Mouse (Mus musculus): ENCODE measurements around the gene Gm156. TPM values are rescaled to one million over a fixed set of nuclear protein-coding genes. Genes with fewer than 3 reads are reported as not detected.
"Not testable (repeated sequence)": the region's sequence is repeated elsewhere in the genome, so short reads cannot be mapped to it uniquely, and the experiment has no call there.

Gm156 gene
- polyA plus RNA-seq (2012; rRNA removed) (not detected in 2 replicates), polyA plus RNA-seq (2014; fragmentation: Nextera tagmentation; extraction: Ambion mirVana) (not detected in 2 replicates)

- 82% methylated on average over 3 of the region's 3 CpGs for WGBS
- not testable (repeated sequence) for H3K27me3 ChIP-seq (ENCODE audit: control insufficient read depth, insufficient read depth, low read length); H3K4me1 ChIP-seq (ENCODE audit: control insufficient read depth, insufficient read depth, low read length); H3K4me3 ChIP-seq (replicated peaks; ENCODE audit: low read length); H3K9ac ChIP-seq (ENCODE audit: low read depth, low read length, severe bottlenecking); H3K9me3 ChIP-seq (ENCODE audit: control insufficient read depth, low read length); H3K36me3 ChIP-seq (ENCODE audit: control insufficient read depth, insufficient read depth, low read length); H3K27ac ChIP-seq (replicated peaks; ENCODE audit: low read depth, low read length); H3K4me2 ChIP-seq (replicated peaks; ENCODE audit: low read depth, low read length, severe bottlenecking); ATAC-seq (ENCODE audit: low FRiP score, low read depth); DNase-seq (ENCODE audit: low spot score)
Observed at GRCm38 (mm10) chr6:129784170-129784569, at the start of gene Gm156. Gene Gm156, minus strand, starts transcription at chr6:129784270.

- H3K4me1 ChIP-seq (ENCODE audit: control insufficient read depth, insufficient read depth, low read length) = no peaks in the 10 kb centered on the region
Observed at GRCm38 (mm10) chr6:129825559-129825958, 41.5 kb upstream of the Gm156 start.

GRCm38 (mm10) chr6:129824004-129824403 lies 39.9 kb upstream of the Gm156 start:
- H3K4me2 ChIP-seq (replicated peaks; ENCODE audit: low read depth, low read length, severe bottlenecking) = no peak overlapping the region
- no peaks in the 10 kb centered on the region for H3K36me3 ChIP-seq (ENCODE audit: control insufficient read depth, insufficient read depth, low read length)
- WGBS = 85% methylated on average over 1 of the region's 1 CpGs
- DNase-seq (ENCODE audit: low spot score) (no peak), ATAC-seq (ENCODE audit: low FRiP score, low read depth) (no peak)
- TF ChIP-seq POLR2A (IDR thresholded peaks at IDR 0.05; ENCODE audit: borderline replicate concordance, extremely low read depth, insufficient read depth, insufficient read length) = no peak
- no peaks in the 10 kb centered on the region for H3K9me3 ChIP-seq (ENCODE audit: control insufficient read depth, low read length)
- H3K4me1 ChIP-seq (ENCODE audit: control insufficient read depth, insufficient read depth, low read length) = no peaks in the 10 kb centered on the region
- no peak overlapping the region for H3K9ac ChIP-seq (ENCODE audit: low read depth, low read length, severe bottlenecking)
- no peaks in the 10 kb centered on the region for H3K27me3 ChIP-seq (ENCODE audit: control insufficient read depth, insufficient read depth, low read length)
- no peak overlapping the region for H3K27ac ChIP-seq (replicated peaks; ENCODE audit: low read depth, low read length)
- H3K4me3 ChIP-seq (replicated peaks; ENCODE audit: low read length) = no peak overlapping the region

More at GRCm38 (mm10) chr6:129825559-129825958, 41.5 kb upstream of the Gm156 start:
- ATAC-seq (ENCODE audit: low FRiP score, low read depth) (no peak), DNase-seq (ENCODE audit: low spot score) (no peak)
- Histone ChIP-seq H3K27ac (replicated peaks; ENCODE audit: low read depth, low read length) (no peak overlapping the region), H3K9ac (ENCODE audit: low read depth, low read length, severe bottlenecking) (no peak overlapping the region), H3K9me3 (ENCODE audit: control insufficient read depth, low read length) (no peaks in the 10 kb centered on the region), H3K36me3 (ENCODE audit: control insufficient read depth, insufficient read depth, low read length) (no peaks in the 10 kb centered on the region), H3K4me2 (replicated peaks; ENCODE audit: low read depth, low read length, severe bottlenecking) (no peak overlapping the region), H3K27me3 (ENCODE audit: control insufficient read depth, insufficient read depth, low read length) (no peaks in the 10 kb centered on the region), H3K4me3 (replicated peaks; ENCODE audit: low read length) (no peak overlapping the region)
- WGBS = 78% methylated on average over 1 of the region's 1 CpGs
- no peak for TF ChIP-seq POLR2A (IDR thresholded peaks at IDR 0.05; ENCODE audit: borderline replicate concordance, extremely low read depth, insufficient read depth, insufficient read length)

GRCm38 (mm10) chr6:129817731-129818130 lies 33.7 kb upstream of the Gm156 start:
- TF ChIP-seq POLR2A (IDR thresholded peaks at IDR 0.05; ENCODE audit: borderline replicate concordance, extremely low read depth, insufficient read depth, insufficient read length) = no peak
- DNase-seq (ENCODE audit: low spot score) (no peak), ATAC-seq (ENCODE audit: low FRiP score, low read depth) (no peak)
- H3K4me2 ChIP-seq (replicated peaks; ENCODE audit: low read depth, low read length, severe bottlenecking) = no peak overlapping the region
- H3K36me3 ChIP-seq (ENCODE audit: control insufficient read depth, insufficient read depth, low read length) = no peaks in the 10 kb centered on the region
- H3K9me3 ChIP-seq (ENCODE audit: control insufficient read depth, low read length) = no peaks in the 10 kb centered on the region
- H3K4me1 ChIP-seq (ENCODE audit: control insufficient read depth, insufficient read depth, low read length) = no peaks in the 10 kb centered on the region
- WGBS = 52% methylated on average over 3 of the region's 3 CpGs
- H3K27ac ChIP-seq (replicated peaks; ENCODE audit: low read depth, low read length) = no peak overlapping the region
- no peak overlapping the region for H3K4me3 ChIP-seq (replicated peaks; ENCODE audit: low read length)
- H3K27me3 ChIP-seq (ENCODE audit: control insufficient read depth, insufficient read depth, low read length) = no peaks in the 10 kb centered on the region
- H3K9ac ChIP-seq (ENCODE audit: low read depth, low read length, severe bottlenecking) = no peak overlapping the region

GRCm38 (mm10) chr6:129747654-129748032 lies 36.4 kb downstream of the Gm156 start:
- Histone ChIP-seq H3K4me3 (replicated peaks; ENCODE audit: low read length) (no peak overlapping the region), H3K9me3 (ENCODE audit: control insufficient read depth, low read length) (no peaks in the 10 kb centered on the region; the same call in 1 of the 2 replicates), H3K27me3 (ENCODE audit: control insufficient read depth, insufficient read depth, low read length) (no peaks in the 10 kb centered on the region), H3K4me1 (ENCODE audit: control insufficient read depth, insufficient read depth, low read length) (no peaks in the 10 kb centered on the region), H3K27ac (replicated peaks; ENCODE audit: low read depth, low read length) (no peak overlapping the region), H3K9ac (ENCODE audit: low read depth, low read length, severe bottlenecking) (no peak overlapping the region), H3K4me2 (replicated peaks; ENCODE audit: low read depth, low read length, severe bottlenecking) (no peak overlapping the region), H3K36me3 (ENCODE audit: control insufficient read depth, insufficient read depth, low read length) (no peaks in the 10 kb centered on the region)
- no peak for TF ChIP-seq POLR2A (IDR thresholded peaks at IDR 0.05; ENCODE audit: borderline replicate concordance, extremely low read depth, insufficient read depth, insufficient read length)
- 79% methylated on average over 3 of the region's 3 CpGs for WGBS
- no peak for DNase-seq (ENCODE audit: low spot score)
- no peak for ATAC-seq (ENCODE audit: low FRiP score, low read depth)

All from limb, embryonic 14.5 days (tissue).